Mouse (Mus musculus) naive thymus-derived CD4-positive, alpha-beta T cell, adult 5 months (primary cell): ENCODE measurements around the gene Tat. TPM values are rescaled to one million over a fixed set of nuclear protein-coding genes. Genes with fewer than 3 reads are reported as not detected.

Experiments used
- polyA plus RNA-seq: library from polyadenylated mRNA; unstranded; fragments of 100-300 nt; shearing (Covaris generic); gene quantifications from one replicate; pipeline ENCODE4 v1.2.1, GENCODE M21; 2017

Gene Tat
- polyA plus RNA-seq, result not detected

GRCm38 (mm10) chr8:109990224-109990623 lies at the start of gene Tat:
TSS of gene Tat (plus strand) at chr8:109990437.

GRCm38 (mm10) chr8:109961693-109962367 lies 28.4 kb upstream of the Tat start, which contains the start of gene Marveld3:
TSS of gene Marveld3 (minus strand) at chr8:109962203.

GRCm38 (mm10) chr8:110039659-110040058 lies 49.4 kb downstream of the Tat start, which contains the start of gene Chst4:
TSS of gene Chst4 (minus strand) at chr8:110039740.

Other genes with a start within 250 kb of the Tat start
- 58.9 TPM for gene Ap1g1, start 211.9 kb upstream of the Tat start, polyA plus RNA-seq
- 0.76 TPM for gene Phlpp2, start 121.9 kb upstream of the Tat start, polyA plus RNA-seq
- not detected for gene Marveld3, start 28.2 kb upstream of the Tat start, polyA plus RNA-seq
- not detected for gene Chst4, start 49.3 kb downstream of the Tat start, polyA plus RNA-seq
- 0.30 TPM for gene Zfp612, start 89.3 kb downstream of the Tat start, polyA plus RNA-seq
- not detected for gene Gm21964, start 110.8 kb downstream of the Tat start, polyA plus RNA-seq
- not detected for gene Gm17720, start 112.3 kb downstream of the Tat start, polyA plus RNA-seq
- gene Calb2, start 177.8 kb downstream of the Tat start, polyA plus RNA-seq, result not detected
- gene Cmtr2, start 225.2 kb downstream of the Tat start, polyA plus RNA-seq, result 4.5 TPM